Mouse (Mus musculus) lung, postnatal 0 days (tissue): ENCODE results near the gene Slc1a6.

Experiments
- CTCF ChIP-seq: IDR thresholded peaks from 2 replicates; pipeline ENCODE4 v1.5.1; 2016; ENCODE audit warnings: antibody characterized with exemption, mild to moderate bottlenecking
- EP300 ChIP-seq: IDR thresholded peaks from 2 replicates; pipeline ENCODE4 v1.6.1; 2016; ENCODE audit warnings: antibody characterized with exemption, mild to moderate bottlenecking, control low read depth

DNA sequence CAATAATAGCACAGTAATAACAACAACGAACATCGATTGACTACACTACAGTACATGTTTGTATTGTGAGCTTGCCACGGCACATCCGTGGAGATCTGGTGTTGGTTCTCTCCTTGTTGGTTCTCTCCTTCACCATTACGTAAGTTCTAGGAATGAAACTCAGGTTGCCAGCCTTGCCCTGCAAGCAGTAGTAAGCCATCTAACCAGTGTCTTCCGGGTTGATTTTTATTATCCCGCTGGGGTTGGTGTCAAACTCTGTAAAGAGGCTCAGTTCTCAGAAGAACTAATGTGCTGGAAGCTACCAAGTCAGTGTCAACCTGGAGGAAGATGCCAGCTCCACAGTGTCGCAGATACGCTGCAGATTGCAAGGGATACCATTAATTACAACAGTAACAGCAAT, 769 bp upstream of the Slc1a6 start:
- no peak for TF ChIP-seq CTCF
- no peak for TF ChIP-seq EP300
